Mouse (Mus musculus) gastrocnemius, postnatal 14 days (tissue): ENCODE results near the gene Igf2bp2. TPM values are rescaled to one million over a fixed set of nuclear protein-coding genes. Genes with fewer than 3 reads are reported as not detected.

Source experiments
- DNase-seq: peaks from one replicate; pipeline ENCODE4 v3.0.0; 2021; ENCODE audit warnings: mixed read lengths
- intact Hi-C: fragments of 180-260 bp; cut with DNase I; formaldehyde crosslinking; loops from one replicate; pipeline ENCODE4 v1.15.1; 2025; ENCODE audit warnings: low total_unique reads
- total RNA-seq, 2 experiments: library from RNA; stranded (reverse); gene quantifications; 2 replicates each; pipeline ENCODE4 v1.2.3; 2021

Gene Igf2bp2
- total RNA-seq, 2 experiments from 2014 or later, result 4.7 to 6.9 TPM

- intact Hi-C loops, result no loop called here
- DNase-seq, result no peak
These were observed 104.2 kb downstream of the Igf2bp2 start for GRCm38 (mm10) chr16:22058871-22059270.

- intact Hi-C loops, result no loop called here
- no peak for DNase-seq
These were observed 105.6 kb downstream of the Igf2bp2 start for GRCm38 (mm10) chr16:22057498-22057897.

GRCm38 (mm10) chr16:22053411-22053810, 109.7 kb downstream of the Igf2bp2 start:
- intact Hi-C loops, result no loop called here
- no peak for DNase-seq

- intact Hi-C loops, result no loop called here
These were observed 116.2 kb downstream of the Igf2bp2 start for GRCm38 (mm10) chr16:22046739-22047366.

GRCm38 (mm10) chr16:22045930-22046329, 117.2 kb downstream of the Igf2bp2 start:
- no peak for DNase-seq
- intact Hi-C loops, result no loop called here

More at GRCm38 (mm10) chr16:22046739-22047366, 116.2 kb downstream of the Igf2bp2 start:
- no peak for DNase-seq

GRCm38 (mm10) chr16:22043830-22044229, 119.3 kb downstream of the Igf2bp2 start:
- intact Hi-C loops, result no loop called here
- no peak for DNase-seq

GRCm38 (mm10) chr16:22039978-22040377, 123.1 kb downstream of the Igf2bp2 start:
- intact Hi-C loops, result no loop called here
- DNase-seq, result no peak

- DNase-seq, result no peak
- intact Hi-C loops, result no loop called here
These were observed 124.5 kb downstream of the Igf2bp2 start for GRCm38 (mm10) chr16:22038554-22038953.

- intact Hi-C loops, result no loop called here
- DNase-seq, result no peak
These were observed 135.6 kb downstream of the Igf2bp2 start for GRCm38 (mm10) chr16:22027474-22027873.

GRCm38 (mm10) chr16:22022122-22022521, 141.0 kb downstream of the Igf2bp2 start:
- intact Hi-C loops, result loop anchor here (5.0 kb wide), 1 partner anchor 185 kb away; no protein-coding TSS in a partner anchor
- DNase-seq, result no peak

- intact Hi-C loops, result no loop called here
- DNase-seq, result no peak
These were observed 147.5 kb downstream of the Igf2bp2 start for GRCm38 (mm10) chr16:22015569-22015968.

GRCm38 (mm10) chr16:22009596-22009995, 153.5 kb downstream of the Igf2bp2 start:
- intact Hi-C loops, result no loop called here
- no peak for DNase-seq

- DNase-seq, result peak; percentile 100
- intact Hi-C loops, result no loop called here
These were observed 154.0 kb downstream of the Igf2bp2 start, which contains the start of gene Senp2 for GRCm38 (mm10) chr16:22009099-22009584. Senp2 (plus strand) TSS chr16:22009484.

Other genes with a start within 250 kb of the Igf2bp2 start
- 1 to 10 TPM; 4.7 to 5.4 TPM for gene Tmem41a, start 215.7 kb downstream of the Igf2bp2 start, total RNA-seq
- under 1 TPM in 1 of 2 experiments, not detected in 1; 0.21 TPM for gene Liph, start 167.6 kb downstream of the Igf2bp2 start, total RNA-seq
- gene Senp2, start 153.8 kb downstream of the Igf2bp2 start, total RNA-seq, result 10 to 100 TPM; 18.3 to 22.1 TPM
- gene Tra2b, start 102.7 kb upstream of the Igf2bp2 start, total RNA-seq, result 10 to 100 TPM; 37.5 to 38.4 TPM